Mouse (Mus musculus): ENCODE results near the gene Il6ra.

GRCm38 (mm10) chr3:89914700-89915099, 1.7 kb upstream of the Il6ra start:
- TF ChIP-seq CTCF (IDR thresholded peaks at IDR 0.05; ENCODE audit: borderline replicate concordance, insufficient read depth, low read depth, low read length), result no peak
- TF ChIP-seq POLR2A (IDR thresholded peaks at IDR 0.05; ENCODE audit: borderline replicate concordance, insufficient read depth, low read length), result no peak

All from cerebellum, adult 2 months (tissue).